Mouse (Mus musculus) intestine, embryonic 15.5 days (tissue): ENCODE results near the gene Kif1b. TPM values are rescaled to one million over a fixed set of nuclear protein-coding genes. Genes with fewer than 3 reads are reported as not detected.

Source experiments
- ATAC-seq: fragments of 200-750 bp; cut with Nextera tagmentation; 2 replicates; pipeline ENCODE4 v1.8.0; 2017; ENCODE audit warnings: moderate TSS enrichment, moderate library complexity
- H3K27ac ChIP-seq: fragments of 300-500 bp; sonication (generic); 2 replicates; pipeline ENCODE4 v1.5.1; 2015; ENCODE audit warnings: mild to moderate bottlenecking, inconsistent platforms
- H3K27me3 ChIP-seq: fragments of 300-500 bp; sonication (generic); replicated peaks from 2 replicates; pipeline ENCODE4 v1.6.1; 2015; ENCODE audit warnings: inconsistent platforms
- H3K36me3 ChIP-seq: fragments of 300-500 bp; sonication (generic); 2 replicates; pipeline ENCODE4 v1.6.1; 2015; ENCODE audit warnings: inconsistent platforms
- H3K4me1 ChIP-seq: fragments of 300-500 bp; sonication (generic); replicated peaks from 2 replicates; pipeline ENCODE4 v1.6.1; 2015; ENCODE audit warnings: inconsistent platforms
- H3K4me2 ChIP-seq: fragments of 300-500 bp; sonication (generic); replicated peaks from 2 replicates; pipeline ENCODE4 v1.6.1; 2015; ENCODE audit warnings: mild to moderate bottlenecking, inconsistent platforms
- H3K4me3 ChIP-seq: fragments of 300-500 bp; sonication (generic); replicated peaks from 2 replicates; pipeline ENCODE4 v1.5.1; 2015; ENCODE audit warnings: inconsistent platforms
- H3K9ac ChIP-seq: fragments of 300-500 bp; sonication (generic); 2 replicates; pipeline ENCODE4 v1.6.1; 2015; ENCODE audit warnings: inconsistent platforms
- H3K9me3 ChIP-seq: fragments of 300-500 bp; sonication (generic); 2 replicates; pipeline ENCODE4 v1.6.1; 2016; ENCODE audit warnings: inconsistent platforms
- WGBS: fragments of 180-500 bp; shearing (Covaris S2); methylation state at CpG from one replicate; pipeline ENCODE4 v1.1.7; 2015; 5-methylcytosine and 5-hydroxymethylcytosine counted together
- polyA plus RNA-seq: library from polyadenylated mRNA; unstranded; fragments of >200 nt; fragmentation: Nextera tagmentation; extraction: Ambion mirVana; gene quantifications from 2 replicates; pipeline ENCODE4 v1.2.1, GENCODE M21; 2015

Gene Kif1b
- polyA plus RNA-seq, 1 experiment from 2014 or later, result 25.5 TPM

DNA sequence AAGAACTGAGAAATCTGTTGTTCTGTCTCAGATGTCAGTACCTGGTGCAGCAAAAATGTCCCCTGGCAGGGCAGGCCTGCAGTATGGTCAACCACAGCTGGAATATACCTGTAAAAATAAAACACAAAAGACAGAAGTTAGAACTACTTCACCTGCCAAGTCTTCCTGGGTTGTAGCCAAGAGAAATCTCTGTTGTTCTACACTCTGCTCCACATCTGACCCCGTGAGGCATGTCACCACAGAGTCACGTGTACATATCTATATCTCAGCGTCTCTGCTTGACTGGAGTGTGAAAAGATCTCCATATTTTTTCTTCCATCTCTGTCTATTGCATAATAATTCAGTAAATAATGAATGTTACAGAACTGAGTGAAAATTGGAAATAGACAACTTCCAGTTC is 105.0 kb downstream of the Kif1b start:
- ATAC-seq, result no peak
- no peak overlapping the region for H3K4me2 ChIP-seq
- H3K9me3 ChIP-seq, result no peaks in the 10 kb centered on the region
- no peaks in the 10 kb centered on the region for H3K27me3 ChIP-seq
- H3K4me1 ChIP-seq, result no peaks in the 10 kb centered on the region
- 80% methylated on average over 3 of the region's 3 CpGs for WGBS
- H3K9ac ChIP-seq, result no peak overlapping the region
- H3K4me3 ChIP-seq, result no peak overlapping the region
- H3K36me3 ChIP-seq, result peaks cover 4% of the 10 kb centered on the region; the same call in 1 of the 2 replicates
- no peak overlapping the region for H3K27ac ChIP-seq

DNA sequence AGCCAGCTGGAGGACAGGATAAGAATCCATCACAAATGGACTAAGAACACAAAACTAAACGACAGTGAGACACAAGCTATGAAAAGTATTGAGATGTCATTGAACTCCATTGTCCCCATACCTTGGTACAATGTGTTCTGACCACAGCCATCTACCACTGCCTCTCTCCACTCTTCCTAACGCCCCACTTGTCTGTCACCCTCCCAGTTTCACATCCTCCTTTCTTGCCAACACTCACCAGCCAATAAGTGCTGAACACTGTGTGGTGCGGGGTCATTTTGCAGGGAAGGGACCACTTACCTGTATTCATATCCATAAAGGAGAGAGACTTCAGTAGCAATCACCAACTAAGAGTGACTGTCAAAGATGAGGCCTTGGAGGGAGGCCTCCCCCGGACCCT is 106.4 kb downstream of the Kif1b start:
- no peak for ATAC-seq
- Histone ChIP-seq H3K4me3 (no peak overlapping the region), H3K4me2 (no peak overlapping the region), H3K9ac (no peak overlapping the region), H3K36me3 (peaks cover 4% of the 10 kb centered on the region; the same call in 1 of the 2 replicates), H3K4me1 (no peaks in the 10 kb centered on the region), H3K27me3 (no peaks in the 10 kb centered on the region), H3K9me3 (no peaks in the 10 kb centered on the region), H3K27ac (no peak overlapping the region)
- 90% methylated on average over 4 of the region's 4 CpGs for WGBS

DNA sequence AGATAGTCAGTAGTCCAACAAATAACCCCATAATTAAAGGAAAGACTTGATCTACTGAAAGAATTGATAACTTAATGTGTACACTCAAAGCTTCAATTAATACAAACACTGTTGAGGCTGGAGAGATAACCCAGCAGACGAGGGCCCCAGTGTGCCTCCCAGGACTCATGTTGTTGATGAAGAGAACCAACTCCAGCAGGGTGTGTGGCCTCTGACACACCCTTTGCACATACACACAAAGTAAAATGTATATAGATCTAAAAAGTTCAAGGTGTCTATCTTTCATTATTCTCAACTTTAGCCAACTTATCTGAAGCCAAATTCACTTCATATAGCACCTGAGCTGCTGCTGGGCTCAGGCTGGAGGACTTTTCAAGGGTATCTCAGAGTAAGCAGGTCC is 110.3 kb downstream of the Kif1b start:
- H3K9me3 ChIP-seq, result no peaks in the 10 kb centered on the region
- H3K36me3 ChIP-seq, result peaks cover 4% of the 10 kb centered on the region; the same call in 1 of the 2 replicates
- no peak overlapping the region for H3K27ac ChIP-seq
- H3K4me2 ChIP-seq, result no peak overlapping the region
- H3K4me1 ChIP-seq, result no peaks in the 10 kb centered on the region
- no peak overlapping the region for H3K4me3 ChIP-seq
- no peak for ATAC-seq
- no peaks in the 10 kb centered on the region for H3K27me3 ChIP-seq
- no peak overlapping the region for H3K9ac ChIP-seq
- WGBS, result 42% methylated on average over 1 of the region's 1 CpGs

DNA sequence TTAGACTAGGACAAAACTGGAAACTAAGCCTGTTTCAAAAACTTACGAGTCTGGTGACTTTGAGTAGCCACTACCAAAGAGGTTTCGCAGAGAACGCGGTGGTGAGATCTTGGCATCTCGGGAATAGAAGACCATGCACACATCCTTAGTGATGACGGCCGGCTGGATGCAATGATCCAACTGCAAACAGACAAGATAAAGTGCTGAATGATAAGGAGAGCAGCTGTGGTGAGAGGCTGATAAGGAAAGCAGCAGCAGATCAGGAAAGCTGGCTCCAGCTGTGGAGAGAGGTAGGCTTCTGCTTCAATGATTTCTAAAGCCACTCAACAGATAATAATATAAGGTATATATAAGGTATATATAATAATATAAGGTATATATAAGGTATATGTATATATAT is 116.4 kb downstream of the Kif1b start:
- H3K4me1 ChIP-seq, result no peaks in the 10 kb centered on the region
- WGBS, result 81% methylated on average over 7 of the region's 7 CpGs
- H3K27me3 ChIP-seq, result no peaks in the 10 kb centered on the region
- H3K27ac ChIP-seq, result no peak overlapping the region
- no peaks in the 10 kb centered on the region for H3K9me3 ChIP-seq
- no peak for ATAC-seq
- H3K4me3 ChIP-seq, result no peak overlapping the region
- H3K36me3 ChIP-seq, result peaks cover 8% of the 10 kb centered on the region; the same call in 1 of the 2 replicates
- no peak overlapping the region for H3K9ac ChIP-seq
- H3K4me2 ChIP-seq, result no peak overlapping the region

DNA sequence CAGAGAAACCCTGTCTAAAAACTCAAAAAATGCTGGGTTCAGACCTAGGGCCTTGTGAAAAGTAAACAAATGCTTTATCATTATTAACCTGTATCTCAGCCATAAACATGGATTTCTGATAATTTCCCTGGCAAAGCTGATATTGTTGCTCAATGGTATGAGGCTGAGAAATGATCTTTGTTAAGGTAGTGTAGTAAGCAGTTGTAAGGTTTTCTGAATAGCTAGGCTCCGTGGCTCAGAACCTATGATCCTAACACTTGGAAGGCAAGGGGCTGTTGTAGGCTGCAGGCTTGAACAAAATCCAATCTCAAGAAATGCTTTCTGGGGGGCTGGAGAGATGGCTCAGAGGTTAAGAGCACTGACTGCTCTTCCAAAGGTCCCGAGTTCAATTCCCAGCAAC is 118.9 kb downstream of the Kif1b start:
- Histone ChIP-seq H3K4me3 (no peak overlapping the region), H3K27ac (no peak overlapping the region), H3K9ac (no peak overlapping the region), H3K4me2 (no peak overlapping the region), H3K9me3 (no peaks in the 10 kb centered on the region), H3K4me1 (no peaks in the 10 kb centered on the region), H3K27me3 (no peaks in the 10 kb centered on the region), H3K36me3 (peaks cover 8% of the 10 kb centered on the region)
- 84% methylated on average over 2 of the region's 2 CpGs for WGBS
- peak; percentile 58; the same call in 1 of the 2 replicates for ATAC-seq

DNA sequence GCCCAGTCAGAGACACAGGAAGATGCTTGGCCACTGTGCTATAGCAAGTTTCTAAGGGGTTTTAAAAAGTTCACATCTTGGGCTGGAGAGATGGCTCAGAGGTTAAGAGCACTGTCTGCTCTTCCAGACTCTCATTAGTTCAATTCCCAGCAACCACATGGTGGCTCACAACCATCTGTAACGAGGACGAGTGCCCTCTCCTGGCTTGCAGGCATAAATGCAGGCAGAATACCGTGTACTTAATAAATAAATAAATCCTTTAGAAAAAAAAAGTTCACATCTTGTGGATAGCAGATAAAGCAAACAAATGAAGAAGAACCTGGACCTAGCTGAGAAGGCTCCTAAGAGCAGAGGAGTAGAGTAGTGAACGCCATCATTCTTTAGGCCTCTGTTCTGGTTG is 124.7 kb downstream of the Kif1b start:
- WGBS, result 54% methylated on average over 4 of the region's 4 CpGs
- no peak for ATAC-seq
- H3K4me3 ChIP-seq, result no peak overlapping the region
- no peak overlapping the region for H3K4me2 ChIP-seq
- H3K27ac ChIP-seq, result no peak overlapping the region
- no peaks in the 10 kb centered on the region; the same call in 1 of the 2 replicates for H3K4me1 ChIP-seq
- no peaks in the 10 kb centered on the region for H3K9me3 ChIP-seq
- no peaks in the 10 kb centered on the region for H3K27me3 ChIP-seq
- H3K9ac ChIP-seq, result no peak overlapping the region
- peaks cover 22% of the 10 kb centered on the region for H3K36me3 ChIP-seq

DNA sequence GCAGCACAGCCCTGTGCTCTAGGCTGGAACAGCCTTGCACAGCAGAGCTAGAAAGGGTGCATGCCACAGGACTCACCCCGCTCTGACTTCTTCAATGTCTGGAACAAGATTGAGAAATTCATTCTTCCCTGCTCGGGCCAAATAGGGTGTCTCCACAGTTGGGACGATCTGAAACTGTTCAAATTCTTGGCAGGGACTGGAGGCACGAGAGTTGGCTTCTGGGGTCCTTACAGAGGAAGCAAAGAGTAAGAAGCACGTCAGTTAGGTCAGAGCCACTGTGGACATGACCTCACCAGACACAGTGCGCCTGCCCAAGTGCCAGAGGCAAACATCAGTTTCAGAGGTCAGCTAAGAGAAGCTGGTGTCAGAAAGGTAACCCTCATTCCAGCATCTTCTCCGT is 125.3 kb downstream of the Kif1b start:
- Histone ChIP-seq H3K27ac (no peak overlapping the region), H3K4me2 (no peak overlapping the region), H3K9ac (no peak overlapping the region), H3K9me3 (no peaks in the 10 kb centered on the region), H3K36me3 (peaks cover 16% of the 10 kb centered on the region; the same call in 1 of the 2 replicates), H3K4me1 (no peaks in the 10 kb centered on the region; the same call in 1 of the 2 replicates), H3K27me3 (no peaks in the 10 kb centered on the region), H3K4me3 (no peak overlapping the region)
- 87% methylated on average over 7 of the region's 7 CpGs for WGBS
- no peak for ATAC-seq

DNA sequence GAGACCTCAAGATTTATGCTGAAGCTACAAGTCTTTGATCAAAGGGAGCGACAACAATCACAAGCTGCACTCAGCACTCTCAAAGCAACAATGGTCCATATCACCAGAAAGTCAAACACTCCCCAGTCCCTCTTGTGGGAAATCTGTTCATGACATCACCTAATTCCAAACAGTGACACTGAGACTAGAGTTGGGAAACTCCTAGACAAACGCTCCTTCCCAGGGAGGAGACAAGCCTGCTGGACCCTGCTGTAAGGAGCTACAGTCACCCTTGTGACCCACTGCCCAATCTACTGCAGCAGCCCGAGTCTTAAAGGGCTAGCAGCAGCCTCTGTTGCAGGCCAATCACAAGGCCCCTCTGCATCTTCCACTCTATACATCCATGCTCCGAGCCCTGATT is 127.9 kb downstream of the Kif1b start:
- peaks cover 15% of the 10 kb centered on the region; the same call in 1 of the 2 replicates for H3K36me3 ChIP-seq
- no peak overlapping the region for H3K9ac ChIP-seq
- no peak overlapping the region for H3K4me2 ChIP-seq
- H3K27ac ChIP-seq, result no peak overlapping the region
- no peaks in the 10 kb centered on the region for H3K9me3 ChIP-seq
- H3K27me3 ChIP-seq, result no peaks in the 10 kb centered on the region
- H3K4me3 ChIP-seq, result no peak overlapping the region
- ATAC-seq, result no peak
- H3K4me1 ChIP-seq, result no peaks in the 10 kb centered on the region; the same call in 1 of the 2 replicates
- WGBS, result 57% methylated on average over 4 of the region's 4 CpGs

DNA sequence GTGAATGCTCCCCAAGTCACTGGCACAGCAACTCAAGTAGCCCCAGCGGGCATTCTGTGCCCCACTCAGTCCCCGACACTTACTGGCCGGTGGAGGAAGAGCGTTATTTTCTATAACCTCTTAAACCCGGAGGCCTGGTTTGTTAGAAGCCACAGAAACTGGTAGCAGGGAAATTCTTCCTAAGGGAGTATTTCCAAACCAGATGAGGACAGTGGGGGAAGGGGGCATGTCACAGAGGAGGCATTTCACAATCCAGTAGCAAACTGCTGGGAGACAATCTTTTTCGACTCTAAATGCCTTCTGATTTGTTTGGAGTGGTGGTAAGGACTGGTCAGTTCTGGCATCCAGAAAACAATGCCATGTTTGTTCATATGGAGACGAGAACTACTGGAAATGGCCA is 128.3 kb downstream of the Kif1b start:
- Histone ChIP-seq H3K27me3 (no peaks in the 10 kb centered on the region), H3K4me3 (no peak overlapping the region), H3K9me3 (no peaks in the 10 kb centered on the region), H3K4me1 (no peaks in the 10 kb centered on the region; the same call in 1 of the 2 replicates), H3K4me2 (no peak overlapping the region), H3K36me3 (peaks cover 15% of the 10 kb centered on the region; the same call in 1 of the 2 replicates), H3K27ac (no peak overlapping the region), H3K9ac (no peak overlapping the region)
- 80% methylated on average over 7 of the region's 7 CpGs for WGBS
- no peak for ATAC-seq

DNA sequence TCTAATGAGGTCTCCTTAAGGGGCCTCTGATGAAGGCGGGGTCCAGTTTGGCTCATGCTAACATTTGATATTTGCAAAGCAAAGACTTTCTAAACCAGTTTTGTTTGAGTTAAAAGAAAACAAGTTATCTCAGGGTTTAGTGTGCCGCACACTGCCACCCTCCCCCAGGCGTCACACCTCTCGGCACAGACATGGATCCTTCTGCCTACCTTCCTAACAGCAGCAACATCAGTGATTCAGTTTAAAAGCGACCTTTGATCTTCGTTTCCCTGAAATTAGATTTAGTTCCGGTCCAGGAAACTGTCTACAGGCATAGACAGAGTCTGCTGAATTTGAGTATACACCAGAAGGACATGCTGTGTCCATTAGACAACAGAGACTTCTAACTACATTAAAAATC is 129.2 kb downstream of the Kif1b start:
- Histone ChIP-seq H3K27me3 (no peaks in the 10 kb centered on the region), H3K27ac (no peak overlapping the region), H3K4me3 (no peak overlapping the region), H3K9me3 (no peaks in the 10 kb centered on the region), H3K36me3 (peaks cover 15% of the 10 kb centered on the region; the same call in 1 of the 2 replicates), H3K9ac (no peak overlapping the region), H3K4me1 (no peaks in the 10 kb centered on the region; the same call in 1 of the 2 replicates), H3K4me2 (no peak overlapping the region)
- ATAC-seq, result peak; percentile 46; the same call in 1 of the 2 replicates
- 55% methylated on average over 7 of the region's 7 CpGs for WGBS

DNA sequence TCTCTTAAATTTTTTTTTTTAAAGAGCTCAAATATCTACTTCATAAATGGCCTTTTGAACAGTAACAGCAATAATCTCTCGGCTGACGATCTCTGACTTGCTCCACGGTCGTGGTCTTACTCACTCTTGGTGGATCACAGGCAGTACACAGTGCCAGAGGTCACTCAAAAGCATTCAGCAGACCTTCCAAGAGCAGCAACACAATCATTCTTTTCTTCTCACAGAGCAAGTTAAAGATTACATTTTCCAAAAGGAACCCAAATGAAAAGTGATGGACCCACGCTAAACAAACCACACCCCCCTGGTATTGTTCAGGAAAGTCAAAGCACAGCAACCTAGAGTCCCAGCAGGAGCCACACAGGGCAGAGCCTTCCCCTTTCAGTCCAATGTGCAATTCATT is 130.4 kb downstream of the Kif1b start:
- Histone ChIP-seq H3K4me3 (no peak overlapping the region), H3K9ac (no peak overlapping the region), H3K9me3 (no peaks in the 10 kb centered on the region), H3K4me1 (peaks cover 3% of the 10 kb centered on the region; the same call in 1 of the 2 replicates), H3K27me3 (no peaks in the 10 kb centered on the region), H3K36me3 (0 out of 2 replicates have a peak, but pooled peaks cover 14% of the 10 kb centered on the region), H3K4me2 (no peak overlapping the region), H3K27ac (no peak overlapping the region)
- WGBS, result 43% methylated on average over 5 of the region's 5 CpGs
- ATAC-seq, result no peak

DNA sequence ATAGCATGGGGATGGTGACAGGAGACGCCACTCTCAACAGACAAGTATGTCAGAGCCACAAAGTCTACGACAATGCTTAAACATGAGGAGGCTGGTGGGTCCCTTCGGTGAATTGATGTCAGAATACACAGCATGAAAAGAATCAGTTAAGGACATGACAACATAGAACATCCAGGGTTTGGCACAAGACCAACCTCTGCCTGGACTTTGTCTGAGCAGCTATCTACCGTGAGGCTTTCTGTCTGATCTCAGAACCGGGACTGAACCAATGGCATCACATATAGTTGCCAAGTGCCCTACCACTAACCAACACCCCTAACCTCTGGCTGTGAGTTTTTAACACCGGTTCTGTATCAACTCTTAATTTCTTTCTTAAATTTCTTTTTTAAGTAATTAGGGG is 130.8 kb downstream of the Kif1b start:
- Histone ChIP-seq H3K9me3 (no peaks in the 10 kb centered on the region), H3K4me3 (no peak overlapping the region), H3K4me1 (peaks cover 5% of the 10 kb centered on the region; the same call in 1 of the 2 replicates), H3K4me2 (no peak overlapping the region), H3K27me3 (no peaks in the 10 kb centered on the region), H3K27ac (no peak overlapping the region), H3K36me3 (0 out of 2 replicates have a peak, but pooled peaks cover 10% of the 10 kb centered on the region), H3K9ac (no peak overlapping the region)
- ATAC-seq, result 0 out of 2 replicates have a peak, but pooled peaks have one; percentile 19
- WGBS, result 80% methylated on average over 6 of the region's 6 CpGs

DNA sequence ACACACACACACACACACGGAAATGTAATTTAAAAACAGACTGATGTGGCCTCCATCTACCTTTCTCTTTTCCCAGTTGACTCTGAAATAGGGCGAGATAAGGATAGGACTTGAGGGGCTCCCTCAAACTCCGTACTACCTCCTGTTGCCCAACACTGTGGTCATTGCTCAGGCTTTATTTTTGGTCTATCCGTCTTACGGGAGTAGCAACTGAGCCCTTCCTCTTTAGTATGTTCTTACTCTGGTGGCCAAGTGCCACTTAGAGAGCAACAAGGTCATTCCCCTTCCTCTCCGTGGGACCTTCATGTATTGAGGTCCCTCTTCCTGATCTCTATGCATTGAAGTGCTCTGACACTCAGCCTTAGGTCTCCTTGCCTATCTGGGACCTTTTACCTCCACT is 133.8 kb downstream of the Kif1b start:
- WGBS, result 84% methylated on average over 6 of the region's 6 CpGs

More for the DNA sequence above, 133.8 kb downstream of the Kif1b start:
- ATAC-seq, result no peak
- Histone ChIP-seq H3K9me3 (no peaks in the 10 kb centered on the region), H3K9ac (no peak overlapping the region), H3K36me3 (no peaks in the 10 kb centered on the region), H3K27me3 (no peaks in the 10 kb centered on the region), H3K27ac (no peak overlapping the region), H3K4me2 (no peak overlapping the region), H3K4me1 (peaks cover 10% of the 10 kb centered on the region), H3K4me3 (no peak overlapping the region)
